Mouse (Mus musculus) hindbrain, embryonic 16.5 days (tissue): ENCODE results near the gene Apbb2. TPM values are rescaled to one million over a fixed set of nuclear protein-coding genes. Genes with fewer than 3 reads are reported as not detected.
A peak's percentile ranks its signal among the peaks of the same experiment; 100 is the strongest.

ENCODE experiments used
- ATAC-seq: fragments of 200-750 bp; cut with Nextera tagmentation; 2 replicates; pipeline ENCODE4 v1.8.0; 2017; ENCODE audit warnings: moderate TSS enrichment, moderate library complexity
- H3K27ac ChIP-seq: fragments of 300-500 bp; sonication (generic); 2 replicates; pipeline ENCODE4 v1.5.1; 2014; ENCODE audit warnings: low read depth, mild to moderate bottlenecking, control low read depth, low read length, moderate library complexity
- H3K27me3 ChIP-seq: fragments of 300-500 bp; sonication (generic); replicated peaks from 2 replicates; pipeline ENCODE4 v1.6.1; 2014; ENCODE audit warnings: low read length; ENCODE audit not compliant: control insufficient read depth, insufficient read depth
- H3K36me3 ChIP-seq: fragments of 300-500 bp; sonication (generic); 2 replicates; pipeline ENCODE4 v1.6.1; 2014; ENCODE audit warnings: mild to moderate bottlenecking, low read length, moderate library complexity, mixed read lengths; ENCODE audit not compliant: control insufficient read depth, insufficient read depth
- H3K4me1 ChIP-seq: fragments of 300-500 bp; sonication (generic); 2 replicates; pipeline ENCODE4 v1.6.1; 2014; ENCODE audit warnings: low read depth, low read length; ENCODE audit not compliant: control insufficient read depth, insufficient read depth
- H3K4me2 ChIP-seq: fragments of 300-500 bp; sonication (generic); 2 replicates; pipeline ENCODE4 v1.6.1; 2014; ENCODE audit warnings: mild to moderate bottlenecking, low read length, control low read depth, moderate library complexity
- H3K4me3 ChIP-seq: fragments of 300-500 bp; sonication (generic); 2 replicates; pipeline ENCODE4 v1.5.1; 2014; ENCODE audit warnings: mild to moderate bottlenecking, low read length, control low read depth, moderate library complexity
- H3K9ac ChIP-seq: fragments of 300-500 bp; sonication (generic); 2 replicates; pipeline ENCODE4 v1.6.1; 2014; ENCODE audit warnings: low read depth, mild to moderate bottlenecking, control low read depth, low read length, moderate library complexity
- H3K9me3 ChIP-seq: fragments of 300-500 bp; sonication (generic); 2 replicates; pipeline ENCODE4 v1.6.1; 2014; ENCODE audit warnings: mild to moderate bottlenecking, low read length, moderate library complexity; ENCODE audit not compliant: control insufficient read depth
- WGBS: fragments of 180-500 bp; shearing (Covaris S2); extraction: QIAGEN DNeasy Blood & Tissue Kit; methylation state at CpG from one replicate; pipeline ENCODE4 v1.1.7; 2014; 5-methylcytosine and 5-hydroxymethylcytosine counted together
- polyA plus RNA-seq: library from polyadenylated mRNA; unstranded; fragments of >200 nt; fragmentation: Nextera tagmentation; extraction: Ambion mirVana; gene quantifications from 2 replicates; pipeline ENCODE4 v1.2.1, GENCODE M21; 2015

Gene Apbb2
- polyA plus RNA-seq, 1 experiment from 2014 or later = 97.0 TPM

GRCm38 (mm10) chr5:66327949-66328726, 290.4 kb downstream of the Apbb2 start:
- H3K27me3 ChIP-seq = no peaks in the 10 kb centered on the region
- ATAC-seq = peak; percentile 84
- H3K4me1 ChIP-seq = peaks cover 20% of the 10 kb centered on the region
- H3K9me3 ChIP-seq = no peaks in the 10 kb centered on the region
- H3K27ac ChIP-seq = peak overlapping the region; percentile 73
- WGBS = 10% methylated on average over 19 of the region's 19 CpGs
- no peaks in the 10 kb centered on the region for H3K36me3 ChIP-seq
- H3K4me2 ChIP-seq = peak overlapping the region; percentile 47
- H3K4me3 ChIP-seq = 0 out of 2 replicates have a peak overlapping the region, but pooled peaks have one; percentile 11
- H3K9ac ChIP-seq = peak overlapping the region; percentile 19; the same call in 1 of the 2 replicates

- no peaks in the 10 kb centered on the region for H3K9me3 ChIP-seq
- no peak overlapping the region for H3K4me3 ChIP-seq
- no peak overlapping the region for H3K4me2 ChIP-seq
- no peaks in the 10 kb centered on the region for H3K27me3 ChIP-seq
- H3K36me3 ChIP-seq = no peaks in the 10 kb centered on the region
- ATAC-seq = no peak
- H3K4me1 ChIP-seq = peaks cover 20% of the 10 kb centered on the region
- H3K9ac ChIP-seq = no peak overlapping the region
- 81% methylated on average over 7 of the region's 7 CpGs for WGBS
- no peak overlapping the region for H3K27ac ChIP-seq
Measured at GRCm38 (mm10) chr5:66326395-66326794, 292.2 kb downstream of the Apbb2 start.

- Histone ChIP-seq H3K9ac (no peak overlapping the region; the same call in 1 of the 2 replicates), H3K27ac (no peak overlapping the region; the same call in 1 of the 2 replicates), H3K4me2 (no peak overlapping the region), H3K4me1 (peaks cover 20% of the 10 kb centered on the region), H3K4me3 (no peak overlapping the region), H3K9me3 (no peaks in the 10 kb centered on the region), H3K27me3 (no peaks in the 10 kb centered on the region), H3K36me3 (no peaks in the 10 kb centered on the region)
- no peak for ATAC-seq
- WGBS = 87% methylated on average over 10 of the region's 11 CpGs
Measured at GRCm38 (mm10) chr5:66323603-66324002, 295.0 kb downstream of the Apbb2 start.

DNA sequence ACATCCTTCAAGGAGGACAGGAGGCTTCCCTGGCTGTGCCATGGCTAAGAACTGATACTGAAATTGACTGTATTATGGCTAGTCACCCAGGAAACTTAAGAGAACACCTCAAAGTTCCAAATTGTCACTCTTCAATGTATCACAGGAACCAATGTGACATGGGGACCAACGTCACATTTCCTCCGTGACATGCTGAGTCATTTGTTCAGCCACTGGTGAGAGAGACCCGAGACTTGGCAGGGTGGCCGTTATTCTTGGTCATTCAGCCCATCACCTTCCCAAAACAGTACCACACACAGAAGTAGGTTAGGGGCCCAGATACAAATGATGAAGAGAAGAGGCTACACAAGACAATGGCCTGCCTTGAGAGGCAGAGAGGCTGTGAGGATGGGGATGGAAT, 295.5 kb downstream of the Apbb2 start:
- 80% methylated on average over 4 of the region's 4 CpGs for WGBS
- no peak for ATAC-seq

DNA sequence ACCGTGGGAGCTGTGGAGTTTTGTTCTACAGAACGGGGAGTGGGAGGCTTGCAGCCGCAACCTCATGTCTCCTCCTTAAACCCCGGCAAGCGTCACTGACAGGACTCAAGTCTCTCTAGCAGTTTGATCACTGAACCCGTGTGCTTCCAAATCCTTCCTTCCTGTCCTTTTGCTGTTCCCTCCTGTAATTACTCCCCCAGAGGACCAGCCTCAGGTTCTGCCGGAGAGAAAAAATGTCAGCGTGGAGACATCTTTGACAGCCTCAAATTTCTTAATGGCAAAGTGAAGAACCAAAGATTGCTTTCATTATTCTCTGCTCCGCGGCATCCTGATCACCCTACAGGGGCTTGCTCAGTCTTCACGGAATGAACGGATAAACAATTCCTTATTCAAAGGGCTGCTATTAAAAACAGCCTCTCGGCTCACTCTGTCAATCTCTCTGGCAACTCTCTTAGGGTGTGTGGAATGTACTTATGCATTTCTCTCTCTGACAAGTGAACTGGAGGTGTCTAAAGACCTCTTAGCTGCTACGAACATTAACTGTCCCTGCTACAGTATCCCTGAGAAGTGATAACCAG, 298.7 kb downstream of the Apbb2 start:
- Histone ChIP-seq H3K4me2 (peak overlapping the region; percentile 29; the same call in 1 of the 2 replicates), H3K9me3 (no peaks in the 10 kb centered on the region), H3K4me3 (no peak overlapping the region), H3K4me1 (peaks cover 12% of the 10 kb centered on the region), H3K36me3 (no peaks in the 10 kb centered on the region), H3K9ac (no peak overlapping the region; the same call in none of the 2 replicates), H3K27me3 (no peaks in the 10 kb centered on the region), H3K27ac (peak overlapping the region; percentile 65)
- WGBS = 10% methylated on average over 14 of the region's 14 CpGs
- 0 out of 2 replicates have a peak, but pooled peaks have one; percentile 13 for ATAC-seq

More for the DNA sequence above, 295.5 kb downstream of the Apbb2 start:
- H3K4me1 ChIP-seq = peaks cover 16% of the 10 kb centered on the region
- H3K36me3 ChIP-seq = no peaks in the 10 kb centered on the region
- no peak overlapping the region for H3K4me2 ChIP-seq
- no peaks in the 10 kb centered on the region for H3K27me3 ChIP-seq
- H3K9ac ChIP-seq = no peak overlapping the region
- no peaks in the 10 kb centered on the region for H3K9me3 ChIP-seq
- H3K4me3 ChIP-seq = no peak overlapping the region
- no peak overlapping the region; the same call in 1 of the 2 replicates for H3K27ac ChIP-seq

GRCm38 (mm10) chr5:66319341-66319740, 299.2 kb downstream of the Apbb2 start:
- WGBS = 62% methylated on average over 6 of the region's 6 CpGs
- Histone ChIP-seq H3K9me3 (no peaks in the 10 kb centered on the region), H3K4me3 (no peak overlapping the region), H3K9ac (no peak overlapping the region), H3K36me3 (no peaks in the 10 kb centered on the region), H3K4me2 (no peak overlapping the region; the same call in 1 of the 2 replicates), H3K27me3 (no peaks in the 10 kb centered on the region), H3K4me1 (peaks cover 9% of the 10 kb centered on the region), H3K27ac (peak overlapping the region; percentile 65; the same call in 1 of the 2 replicates)
- 0 out of 2 replicates have a peak, but pooled peaks have one; percentile 10 for ATAC-seq

GRCm38 (mm10) chr5:66315791-66316190, 302.8 kb downstream of the Apbb2 start:
- peaks cover 5% of the 10 kb centered on the region for H3K4me1 ChIP-seq
- H3K9me3 ChIP-seq = no peaks in the 10 kb centered on the region
- 0 out of 2 replicates have a peak overlapping the region, but pooled peaks have one; percentile 14 for H3K27ac ChIP-seq
- no peak overlapping the region for H3K9ac ChIP-seq
- no peak overlapping the region for H3K4me3 ChIP-seq
- WGBS = 84% methylated on average over 5 of the region's 5 CpGs
- no peak overlapping the region for H3K4me2 ChIP-seq
- H3K27me3 ChIP-seq = no peaks in the 10 kb centered on the region
- peaks cover under 1% of the 10 kb centered on the region; the same call in 1 of the 2 replicates for H3K36me3 ChIP-seq
- ATAC-seq = no peak

- no peaks in the 10 kb centered on the region for H3K9me3 ChIP-seq
- no peak overlapping the region for H3K9ac ChIP-seq
- H3K27ac ChIP-seq = no peak overlapping the region
- peaks cover 11% of the 10 kb centered on the region for H3K36me3 ChIP-seq
- 89% methylated on average over 11 of the region's 11 CpGs for WGBS
- no peak overlapping the region for H3K4me3 ChIP-seq
- no peak overlapping the region for H3K4me2 ChIP-seq
- H3K27me3 ChIP-seq = no peaks in the 10 kb centered on the region
- H3K4me1 ChIP-seq = no peaks in the 10 kb centered on the region
- no peak for ATAC-seq
Measured at GRCm38 (mm10) chr5:66310806-66311205, 307.8 kb downstream of the Apbb2 start.

DNA sequence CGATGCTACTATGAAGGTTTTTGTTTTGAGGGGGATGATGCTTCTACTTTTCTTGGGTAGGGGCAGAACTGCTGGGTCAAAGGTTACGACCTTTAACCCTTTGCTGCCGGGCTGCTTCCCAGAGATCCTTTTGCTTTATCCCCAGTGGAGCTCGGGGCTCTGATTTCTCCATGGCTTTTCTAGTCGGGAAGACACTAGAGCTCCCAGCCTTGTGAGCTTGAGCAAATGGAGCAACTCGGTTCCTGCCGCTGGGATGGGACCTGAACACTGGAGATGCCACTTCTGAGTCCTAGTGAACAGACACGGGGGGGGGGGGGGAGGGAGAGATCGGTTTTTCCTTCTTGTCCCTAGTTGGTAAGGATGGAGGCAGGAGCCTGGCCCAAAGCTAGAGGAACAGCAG, 308.3 kb downstream of the Apbb2 start:
- no peak overlapping the region for H3K9ac ChIP-seq
- peaks cover 11% of the 10 kb centered on the region for H3K36me3 ChIP-seq
- H3K9me3 ChIP-seq = no peaks in the 10 kb centered on the region
- no peak overlapping the region for H3K4me3 ChIP-seq
- H3K27me3 ChIP-seq = no peaks in the 10 kb centered on the region
- WGBS = 48% methylated on average over 9 of the region's 9 CpGs
- H3K4me2 ChIP-seq = no peak overlapping the region
- no peaks in the 10 kb centered on the region for H3K4me1 ChIP-seq
- no peak for ATAC-seq
- H3K27ac ChIP-seq = no peak overlapping the region
